ENCODE assay signal across 7 mouse cellular contexts in genomic region chr11:78164604-78164923, GRCm38 (mm10). TPM values are rescaled to one million over a fixed set of nuclear protein-coding genes. Genes with fewer than 3 reads are reported as not detected.
DNase-seq lines count a peak whose midpoint lies in the region; ATAC-seq lines count a peak whose summit lies in the region.

No protein-coding gene starts in this region.

- H3K27ac ChIP-seq in neural tube, embryonic 11.5 days (ENCODE audit: low read depth, low read length) = peak overlapping the region; percentile 99
- H3K27ac ChIP-seq in forebrain, embryonic 10.5 days = peak overlapping the region; percentile 99
- peak overlapping the region; percentile 99 for H3K27ac ChIP-seq in limb, embryonic 11.5 days (replicated peaks; ENCODE audit: low read depth, low read length)
- H3K27ac ChIP-seq in stomach, embryonic 15.5 days = peak overlapping the region; percentile 96

- H3K36me3 ChIP-seq in neural tube, embryonic 11.5 days (ENCODE audit: control insufficient read depth, insufficient read depth, low read length) = peaks cover 22% of the 10 kb centered on the region
- peaks cover 43% of the 10 kb centered on the region for H3K36me3 ChIP-seq in forebrain, embryonic 10.5 days (replicated peaks)
- H3K36me3 ChIP-seq in limb, embryonic 11.5 days (ENCODE audit: control insufficient read depth, insufficient read depth, low read length) = peaks cover 22% of the 10 kb centered on the region
- peaks cover 27% of the 10 kb centered on the region for H3K36me3 ChIP-seq in stomach, embryonic 15.5 days

- H3K4me1 ChIP-seq in neural tube, embryonic 11.5 days (ENCODE audit: control insufficient read depth, insufficient read depth, low read length) = peaks cover 28% of the 10 kb centered on the region
- H3K4me1 ChIP-seq in forebrain, embryonic 10.5 days = peaks cover 60% of the 10 kb centered on the region
- peaks cover 23% of the 10 kb centered on the region for H3K4me1 ChIP-seq in limb, embryonic 11.5 days (ENCODE audit: control insufficient read depth, insufficient read depth, low read length)
- H3K4me1 ChIP-seq in stomach, embryonic 15.5 days = peaks cover 42% of the 10 kb centered on the region

- H3K4me3 ChIP-seq in neural tube, embryonic 11.5 days (ENCODE audit: low read depth, low read length) = peak overlapping the region; percentile 84
- H3K4me3 ChIP-seq in forebrain, embryonic 10.5 days = peak overlapping the region; percentile 100
- peak overlapping the region; percentile 99 for H3K4me3 ChIP-seq in limb, embryonic 11.5 days (ENCODE audit: low read depth, low read length)
- H3K4me3 ChIP-seq in stomach, embryonic 15.5 days (replicated peaks) = peak overlapping the region; percentile 77

- H3K4me2 ChIP-seq in neural tube, embryonic 11.5 days (ENCODE audit: low read depth) = peak overlapping the region; percentile 89
- peak overlapping the region; percentile 61 for H3K4me2 ChIP-seq in limb, embryonic 11.5 days (ENCODE audit: low read depth, severe bottlenecking)
- peak overlapping the region; percentile 79 for H3K4me2 ChIP-seq in stomach, embryonic 15.5 days

- H3K9me3 ChIP-seq in neural tube, embryonic 11.5 days (ENCODE audit: control insufficient read depth, low read length) = no peaks in the 10 kb centered on the region
- no peaks in the 10 kb centered on the region for H3K9me3 ChIP-seq in forebrain, embryonic 10.5 days
- H3K9me3 ChIP-seq in limb, embryonic 11.5 days (ENCODE audit: control insufficient read depth, low read length) = no peaks in the 10 kb centered on the region
- H3K9me3 ChIP-seq in stomach, embryonic 15.5 days = no peaks in the 10 kb centered on the region

- ATAC-seq in neural tube, embryonic 11.5 days (ENCODE audit: insufficient read depth, low FRiP score, low TSS enrichment) = no peak
- ATAC-seq in limb, embryonic 11.5 days (ENCODE audit: insufficient number of reproducible peaks, low FRiP score, low TSS enrichment, low read depth) = no peak
- no peak for ATAC-seq in stomach, embryonic 15.5 days (ENCODE audit: insufficient read depth, low FRiP score, low read depth)

- H3K27me3 ChIP-seq in neural tube, embryonic 11.5 days (ENCODE audit: control insufficient read depth, insufficient read depth, low read length) = no peaks in the 10 kb centered on the region
- H3K27me3 ChIP-seq in forebrain, embryonic 10.5 days (ENCODE audit: poor library complexity, severe bottlenecking) = peaks cover 17% of the 10 kb centered on the region
- no peaks in the 10 kb centered on the region for H3K27me3 ChIP-seq in limb, embryonic 11.5 days (ENCODE audit: control insufficient read depth, insufficient read depth, low read length)
- H3K27me3 ChIP-seq in stomach, embryonic 15.5 days (replicated peaks) = no peaks in the 10 kb centered on the region

- under 1% methylated on average over 14 of the region's 14 CpGs for WGBS in neural tube, embryonic 11.5 days
- WGBS in forebrain, embryonic 10.5 days = under 1% methylated on average over 14 of the region's 14 CpGs
- under 1% methylated on average over 14 of the region's 14 CpGs for WGBS in limb, embryonic 11.5 days
- WGBS in stomach, embryonic 15.5 days = under 1% methylated on average over 14 of the region's 14 CpGs

- no peak for DNase-seq in neural tube, embryonic 11.5 days (ENCODE audit: low spot score)
- no peak for DNase-seq in neural tube, embryonic 10.5 days (ENCODE audit: extremely low spot score, low spot score)
- no peak for DNase-seq in forebrain, embryonic 10.5 days (ENCODE audit: extremely low spot score, low spot score)
- no peak for DNase-seq in limb, embryonic 11.5 days (ENCODE audit: low spot score)
- no peak for DNase-seq in spleen, postnatal 36 days (ENCODE audit: low spot score in 2 of 2)
- no peak for DNase-seq in left cerebral cortex, adult 11 months (ENCODE audit: low spot score)

- peak overlapping the region; percentile 93 for H3K9ac ChIP-seq in neural tube, embryonic 11.5 days (ENCODE audit: low read length)
- H3K9ac ChIP-seq in limb, embryonic 11.5 days (ENCODE audit: low read length) = peak overlapping the region; percentile 98
- H3K9ac ChIP-seq in stomach, embryonic 15.5 days = peak overlapping the region; percentile 85

RNA-seq across cellular contexts. Expression of gene Traf4, which starts 0.8 kb away (rescaled TPM):
- 109 and 124 TPM in 2 replicates for polyA plus RNA-seq in neural tube, embryonic 11.5 days (2014; fragmentation: Nextera tagmentation; extraction: Ambion mirVana)
- polyA plus RNA-seq in forebrain, embryonic 10.5 days (2016; fragmentation: Nextera tagmentation; extraction: Ambion mirVana) = 97.6 and 104 TPM in 2 replicates
- 92.6 and 114 TPM in 2 replicates for polyA plus RNA-seq in limb, embryonic 11.5 days (2014; fragmentation: Nextera tagmentation; extraction: Ambion mirVana)
- polyA plus RNA-seq in stomach, embryonic 15.5 days (2015; fragmentation: Nextera tagmentation; extraction: Ambion mirVana) = 57.3 and 67.4 TPM in 2 replicates

RNA-seq across cellular contexts. Expression of gene Nek8, which starts 11.9 kb away (rescaled TPM):
- 6.6 and 7.8 TPM in 2 replicates for polyA plus RNA-seq in neural tube, embryonic 11.5 days (2014; fragmentation: Nextera tagmentation; extraction: Ambion mirVana)
- 10.6 and 11.7 TPM in 2 replicates for polyA plus RNA-seq in forebrain, embryonic 10.5 days (2016; fragmentation: Nextera tagmentation; extraction: Ambion mirVana)
- polyA plus RNA-seq in limb, embryonic 11.5 days (2014; fragmentation: Nextera tagmentation; extraction: Ambion mirVana) = 15.0 and 15.5 TPM in 2 replicates
- polyA plus RNA-seq in stomach, embryonic 15.5 days (2015; fragmentation: Nextera tagmentation; extraction: Ambion mirVana) = 15.4 and 18.2 TPM in 2 replicates

RNA-seq across cellular contexts. Expression of gene Tlcd1, which starts 11.9 kb away (rescaled TPM):
- 9.1 and 9.9 TPM in 2 replicates for polyA plus RNA-seq in neural tube, embryonic 11.5 days (2014; fragmentation: Nextera tagmentation; extraction: Ambion mirVana)
- 10.0 and 11.3 TPM in 2 replicates for polyA plus RNA-seq in forebrain, embryonic 10.5 days (2016; fragmentation: Nextera tagmentation; extraction: Ambion mirVana)
- polyA plus RNA-seq in limb, embryonic 11.5 days (2014; fragmentation: Nextera tagmentation; extraction: Ambion mirVana) = 8.7 and 10.4 TPM in 2 replicates
- polyA plus RNA-seq in stomach, embryonic 15.5 days (2015; fragmentation: Nextera tagmentation; extraction: Ambion mirVana) = 29.8 and 30.8 TPM in 2 replicates

RNA-seq across cellular contexts. Expression of gene Rpl23a, which starts 18.8 kb away (rescaled TPM):
- polyA plus RNA-seq in neural tube, embryonic 11.5 days (2014; fragmentation: Nextera tagmentation; extraction: Ambion mirVana) = 1,230 and 1,275 TPM in 2 replicates
- polyA plus RNA-seq in forebrain, embryonic 10.5 days (2016; fragmentation: Nextera tagmentation; extraction: Ambion mirVana) = 1,073 and 1,096 TPM in 2 replicates
- 1,529 and 1,574 TPM in 2 replicates for polyA plus RNA-seq in limb, embryonic 11.5 days (2014; fragmentation: Nextera tagmentation; extraction: Ambion mirVana)
- 1,236 and 1,312 TPM in 2 replicates for polyA plus RNA-seq in stomach, embryonic 15.5 days (2015; fragmentation: Nextera tagmentation; extraction: Ambion mirVana)

RNA-seq across cellular contexts. Expression of gene Rab34, which starts 23.7 kb away (rescaled TPM):
- polyA plus RNA-seq in neural tube, embryonic 11.5 days (2014; fragmentation: Nextera tagmentation; extraction: Ambion mirVana) = 75.3 and 82.7 TPM in 2 replicates
- polyA plus RNA-seq in forebrain, embryonic 10.5 days (2016; fragmentation: Nextera tagmentation; extraction: Ambion mirVana) = 70.7 and 73.3 TPM in 2 replicates
- 142 and 144 TPM in 2 replicates for polyA plus RNA-seq in limb, embryonic 11.5 days (2014; fragmentation: Nextera tagmentation; extraction: Ambion mirVana)
- 111 and 120 TPM in 2 replicates for polyA plus RNA-seq in stomach, embryonic 15.5 days (2015; fragmentation: Nextera tagmentation; extraction: Ambion mirVana)
